Mouse (Mus musculus) ovary, postnatal 10 days (tissue): ENCODE measurements around the gene Tcf23.
A peak's percentile ranks its signal among the peaks of the same experiment; 100 is the strongest.

Source experiments
- DNase-seq: peaks from one replicate; pipeline ENCODE4 v3.0.0; 2022; ENCODE audit warnings: low spot score

Tcf23 gene

GRCm38 (mm10) chr5:30968416-30968815 lies at the start of gene Tcf23:
Gene Tcf23, plus strand, starts transcription at chr5:30968662.
- peak; percentile 60 for DNase-seq

- DNase-seq, result no peak
Observed at GRCm38 (mm10) chr5:30918691-30919090, 49.8 kb upstream of the Tcf23 start.

- no peak for DNase-seq
Observed at GRCm38 (mm10) chr5:30919831-30920614, 48.4 kb upstream of the Tcf23 start.

- no peak for DNase-seq
Observed at GRCm38 (mm10) chr5:30920621-30921020, 47.8 kb upstream of the Tcf23 start.

- DNase-seq, result peak; percentile 90
Observed at GRCm38 (mm10) chr5:30921256-30922033, 47.0 kb upstream of the Tcf23 start, which contains the start of gene Khk. Gene Khk, plus strand, starts transcription at chr5:30921431.

GRCm38 (mm10) chr5:30922581-30923041 lies 45.9 kb upstream of the Tcf23 start:
- DNase-seq, result no peak

- no peak for DNase-seq
Observed at GRCm38 (mm10) chr5:30923119-30923518, 45.3 kb upstream of the Tcf23 start.

- DNase-seq, result no peak
Observed at GRCm38 (mm10) chr5:30924614-30925013, 43.8 kb upstream of the Tcf23 start.

GRCm38 (mm10) chr5:30925217-30925616 lies 43.2 kb upstream of the Tcf23 start:
- no peak for DNase-seq

GRCm38 (mm10) chr5:30926073-30926472 lies 42.4 kb upstream of the Tcf23 start:
- no peak for DNase-seq

- no peak for DNase-seq
Observed at GRCm38 (mm10) chr5:30927945-30928529, 40.4 kb upstream of the Tcf23 start.

- DNase-seq, result no peak
Observed at GRCm38 (mm10) chr5:30930121-30930520, 38.3 kb upstream of the Tcf23 start.

- DNase-seq, result no peak
Observed at GRCm38 (mm10) chr5:30930846-30931245, 37.6 kb upstream of the Tcf23 start.

GRCm38 (mm10) chr5:30931378-30931777 lies 37.1 kb upstream of the Tcf23 start:
- DNase-seq, result no peak

GRCm38 (mm10) chr5:30933705-30934104 lies 34.8 kb upstream of the Tcf23 start:
- no peak for DNase-seq

- DNase-seq, result no peak
Observed at GRCm38 (mm10) chr5:30934725-30935461, 33.6 kb upstream of the Tcf23 start.

GRCm38 (mm10) chr5:30943004-30943403 lies 25.5 kb upstream of the Tcf23 start:
- DNase-seq, result no peak

GRCm38 (mm10) chr5:30944344-30944743 lies 24.1 kb upstream of the Tcf23 start:
- DNase-seq, result no peak

GRCm38 (mm10) chr5:30944956-30945781 lies 23.3 kb upstream of the Tcf23 start, which contains the start of gene Cgref1:
Gene Cgref1, minus strand, starts transcription at chr5:30945591.
- no peak for DNase-seq

GRCm38 (mm10) chr5:30948620-30949019 lies 19.8 kb upstream of the Tcf23 start:
- no peak for DNase-seq
